ENCODE assay signal across 8 mouse cellular contexts in genomic region chr4:88309676-88310075, GRCm38 (mm10).
DNase-seq lines count a peak whose midpoint lies in the region; ATAC-seq and TF ChIP-seq lines count a peak whose summit lies in the region.

No protein-coding gene starts in this region.

- intact Hi-C loops in gastrocnemius, adult 2 months (cut with DNase I): loop anchor here (5.0 kb wide), 1 partner anchor 942 kb away; no protein-coding TSS in a partner anchor

- no peak overlapping the region for H3K4me3 ChIP-seq in gastrocnemius, adult 2 months

- H3K27ac ChIP-seq in gastrocnemius, adult 2 months: no peak overlapping the region

- ATAC-seq in neutrophil, adult 5-6 weeks (ENCODE audit: extremely low read depth, insufficient number of reproducible peaks, low FRiP score, poor library complexity, severe bottlenecking): 0 out of 2 replicates have a peak, but pooled peaks have one; percentile 41

- DNase-seq in gastrocnemius, adult 2 months: no peak
- DNase-seq in gastrocnemius, postnatal 4 days (ENCODE audit: low spot score in 2 of 2): no peak
- peak; percentile 20 for DNase-seq in ovary, postnatal 36 days (ENCODE audit: low spot score)
- DNase-seq in ovary, adult 18-20 months (ENCODE audit: low spot score): no peak
- peak; percentile 13 for DNase-seq in c-Kit-positive CD71-negative TER-119-negative erythroid progenitor cells, embryonic 14.5 days (ENCODE audit: low read depth)
- DNase-seq in kidney, postnatal 25 days: peak; percentile 41 to 46
- no peak for DNase-seq in urinary bladder, postnatal 10 days (ENCODE audit: low spot score)

- peak; percentile 56 for TF ChIP-seq CTCF in gastrocnemius, adult 2 months (IDR thresholded peaks at IDR 0.05)

Comparison
In these comparisons a context has a peak if more than half of its experiments do, and no peak if none do; other contexts are left out.
1. DNase-seq: peak in ovary, postnatal 36 days (single experiment), c-Kit-positive CD71-negative TER-119-negative erythroid progenitor cells, embryonic 14.5 days (single experiment) and kidney, postnatal 25 days (2 of 2); none in gastrocnemius, adult 2 months (single experiment), gastrocnemius, postnatal 4 days (0 of 2), ovary, adult 18-20 months (single experiment) and urinary bladder, postnatal 10 days (single experiment).